Mouse (Mus musculus) heart, postnatal 0 days (tissue): ENCODE results near the gene Dusp18. TPM values are rescaled to one million over a fixed set of nuclear protein-coding genes. Genes with fewer than 3 reads are reported as not detected.
A peak's percentile ranks its signal among the peaks of the same experiment; 100 is the strongest.

ENCODE experiments used
- ATAC-seq: fragments of 200-750 bp; cut with Nextera tagmentation; 2 replicates; pipeline ENCODE4 v1.8.0; 2017; ENCODE audit warnings: low read depth, moderate number of reproducible peaks, moderate library complexity; ENCODE audit not compliant: insufficient read depth
- DNase-seq: peaks from one replicate; pipeline ENCODE4 v3.0.0-alpha.2; 2016; ENCODE audit warnings: low spot score
- H3K27ac ChIP-seq: fragments of 300-500 bp; sonication (generic); 2 replicates; pipeline ENCODE4 v1.5.1; 2014; ENCODE audit warnings: low read depth, mild to moderate bottlenecking
- H3K27me3 ChIP-seq: fragments of 300-500 bp; sonication (generic); 2 replicates; pipeline ENCODE4 v1.6.1; 2014; ENCODE audit warnings: low read length, mixed read lengths; ENCODE audit not compliant: control insufficient read depth, insufficient read depth
- H3K36me3 ChIP-seq: fragments of 300-500 bp; sonication (generic); replicated peaks from 2 replicates; pipeline ENCODE4 v1.6.1; 2014; ENCODE audit warnings: low read length, mixed read lengths; ENCODE audit not compliant: control insufficient read depth, insufficient read depth
- H3K4me1 ChIP-seq: fragments of 300-500 bp; sonication (generic); 2 replicates; pipeline ENCODE4 v1.6.1; 2014; ENCODE audit warnings: antibody characterized with exemption; ENCODE audit not compliant: control insufficient read depth, insufficient read depth
- H3K4me2 ChIP-seq: fragments of 300-500 bp; sonication (generic); 2 replicates; pipeline ENCODE4 v1.6.1; 2014; ENCODE audit warnings: low read depth, mild to moderate bottlenecking, low read length, moderate library complexity
- H3K4me3 ChIP-seq: fragments of 300-500 bp; sonication (generic); 2 replicates; pipeline ENCODE4 v1.5.1; 2014; ENCODE audit warnings: low read depth, low read length
- H3K9ac ChIP-seq: fragments of 300-500 bp; sonication (generic); replicated peaks from 2 replicates; pipeline ENCODE4 v1.6.1; 2014; ENCODE audit warnings: low read depth, low read length, mixed read lengths
- H3K9me3 ChIP-seq: fragments of 300-500 bp; sonication (generic); replicated peaks from 2 replicates; pipeline ENCODE4 v1.6.1; 2016; ENCODE audit warnings: low read length; ENCODE audit not compliant: control insufficient read depth
- CTCF ChIP-seq: IDR thresholded peaks from 2 replicates; pipeline ENCODE4 v1.5.1; 2016; ENCODE audit warnings: antibody characterized with exemption, control low read depth, low read depth
- EP300 ChIP-seq: IDR thresholded peaks from 2 replicates; pipeline ENCODE4 v1.6.1; 2016; ENCODE audit warnings: antibody characterized with exemption, low read depth
- WGBS: fragments of 180-500 bp; shearing (Covaris S2); extraction: QIAGEN DNeasy Blood & Tissue Kit; methylation state at CpG from one replicate; pipeline ENCODE4 v1.1.7; 2014; 5-methylcytosine and 5-hydroxymethylcytosine counted together
- polyA plus RNA-seq: library from polyadenylated mRNA; unstranded; fragments of >200 nt; fragmentation: Nextera tagmentation; extraction: Ambion mirVana; gene quantifications from 2 replicates; pipeline ENCODE4 v1.2.1, GENCODE M21; 2015
- total RNA-seq: library from RNA; depleted of rRNA; stranded (reverse); fragments of >200 nt; gene quantifications from 2 replicates; pipeline ENCODE4 v1.2.3, GENCODE M21; 2014; ENCODE audit warnings: low replicate concordance; rRNA removed

Dusp18 gene
- 10.4 and 14.8 TPM in 2 replicates for total RNA-seq
- 9.8 and 16.5 TPM in 2 replicates for polyA plus RNA-seq

DNA sequence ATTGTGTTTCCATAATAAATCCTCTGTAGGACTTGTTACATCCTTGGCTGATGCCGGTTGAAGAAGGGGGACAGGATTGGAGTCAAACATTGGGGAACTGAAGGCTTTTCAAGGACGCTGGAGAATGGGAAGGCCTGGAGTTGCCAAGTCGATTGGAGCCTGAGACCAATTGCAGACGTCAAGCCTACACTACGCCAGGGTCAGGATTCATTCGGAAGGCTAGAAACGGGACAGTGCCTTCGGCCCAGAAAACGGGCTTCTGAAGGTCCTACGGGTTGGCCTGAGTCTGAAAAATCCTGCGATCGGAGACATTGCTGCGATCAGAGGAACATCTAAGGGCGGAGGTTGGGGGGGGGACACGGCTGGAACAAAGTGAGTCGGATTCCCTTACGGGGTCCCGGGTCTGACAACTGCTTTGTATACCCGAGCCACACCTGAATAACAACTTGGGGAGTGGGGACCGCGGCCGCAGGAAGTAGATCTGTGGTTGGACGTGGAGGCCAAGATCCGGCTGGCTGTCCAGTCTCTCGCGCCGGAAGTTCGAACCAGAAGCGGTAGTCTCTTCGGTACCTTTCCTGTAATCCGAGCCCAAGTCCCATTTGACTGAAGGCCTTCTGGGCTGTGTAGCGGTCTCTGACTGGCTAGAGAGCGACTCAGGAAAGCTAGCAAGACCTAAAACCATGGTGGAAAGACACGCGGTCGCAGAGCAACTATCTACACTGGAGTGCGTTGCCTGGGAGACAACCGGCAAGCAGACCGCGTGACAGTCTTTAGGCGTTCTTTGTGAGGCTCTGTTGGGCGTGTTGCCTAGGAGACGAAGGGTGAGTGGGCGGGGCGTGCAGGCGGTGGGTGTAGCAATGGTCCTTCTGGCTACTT, at the start of gene Dusp18, which contains the start of gene 4921536K21Rik:
Dusp18 (plus strand) TSS at position 835 of the 876 bp plus-strand sequence.
4921536K21Rik (minus strand) TSS at position 693 of the 876 bp plus-strand sequence.
- WGBS, result 5% methylated on average over 46 of the region's 46 CpGs

DNA sequence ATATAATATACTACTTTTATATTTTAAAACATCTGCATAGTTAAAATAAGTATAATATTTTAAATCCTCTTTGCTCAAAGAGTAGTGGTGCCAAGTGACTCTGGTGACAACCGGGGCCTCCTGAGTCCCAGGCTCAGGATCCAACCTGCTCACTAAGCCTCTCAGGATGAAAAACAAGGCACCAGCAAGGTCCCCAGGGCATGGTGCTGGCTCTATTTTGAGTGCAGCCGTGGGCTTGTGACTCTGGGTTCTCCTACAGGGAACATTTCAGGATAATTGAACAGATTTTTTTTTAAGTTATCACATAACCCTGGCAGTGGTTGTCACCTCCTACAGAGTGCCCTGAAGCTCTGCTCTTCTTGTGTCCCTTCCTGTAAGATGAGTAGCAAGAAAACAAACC, 48.7 kb upstream of the Dusp18 start:
- 35% methylated on average over 2 of the region's 2 CpGs for WGBS
- no peak for TF ChIP-seq EP300
- no peak for TF ChIP-seq CTCF
- H3K36me3 ChIP-seq, result no peaks in the 10 kb centered on the region

More for the DNA sequence above, at the start of gene Dusp18, which contains the start of gene 4921536K21Rik:
- peak within 1 kb of the TSS; percentile 65 for H3K27ac ChIP-seq
- no peaks in the 10 kb centered on the region for H3K9me3 ChIP-seq
- 0 out of 2 replicates have a peak, but pooled peaks cover 4% of the 10 kb centered on the region for H3K4me1 ChIP-seq
- peak within 1 kb of the TSS; percentile 41; the same call in 1 of the 2 replicates for H3K9ac ChIP-seq
- peak; percentile 98 for ATAC-seq
- H3K4me2 ChIP-seq, result peak within 1 kb of the TSS; percentile 76
- TF ChIP-seq CTCF (no peak), EP300 (no peak)
- no peaks in the 10 kb centered on the region for H3K27me3 ChIP-seq
- peak; percentile 94 for DNase-seq
- H3K4me3 ChIP-seq, result peak within 1 kb of the TSS; percentile 54
- peaks cover 19% of the 10 kb centered on the region for H3K36me3 ChIP-seq

GRCm38 (mm10) chr11:3849469-3850314, 45.3 kb upstream of the Dusp18 start:
- Histone ChIP-seq H3K4me3 (no peak overlapping the region), H3K4me1 (peaks cover 15% of the 10 kb centered on the region; the same call in 1 of the 2 replicates), H3K27me3 (no peaks in the 10 kb centered on the region), H3K9me3 (no peaks in the 10 kb centered on the region), H3K9ac (no peak overlapping the region), H3K36me3 (no peaks in the 10 kb centered on the region), H3K27ac (no peak overlapping the region), H3K4me2 (no peak overlapping the region)
- TF ChIP-seq EP300, result no peak
- TF ChIP-seq CTCF, result no peak
- 80% methylated on average over 15 of the region's 15 CpGs for WGBS
- ATAC-seq, result no peak
- DNase-seq, result no peak

More for the DNA sequence above, 48.7 kb upstream of the Dusp18 start:
- ATAC-seq (no peak), DNase-seq (no peak)
- Histone ChIP-seq H3K27ac (no peak overlapping the region), H3K9ac (no peak overlapping the region), H3K9me3 (no peaks in the 10 kb centered on the region), H3K4me1 (peaks cover 22% of the 10 kb centered on the region; the same call in 1 of the 2 replicates), H3K4me2 (no peak overlapping the region), H3K27me3 (no peaks in the 10 kb centered on the region), H3K4me3 (no peak overlapping the region)

- DNase-seq (no peak), ATAC-seq (no peak)
- no peak overlapping the region for H3K4me2 ChIP-seq
- no peak overlapping the region for H3K4me3 ChIP-seq
- no peak overlapping the region for H3K9ac ChIP-seq
- H3K4me1 ChIP-seq, result peaks cover 15% of the 10 kb centered on the region; the same call in 1 of the 2 replicates
- 77% methylated on average over 2 of the region's 2 CpGs for WGBS
- no peak overlapping the region for H3K27ac ChIP-seq
- no peaks in the 10 kb centered on the region for H3K27me3 ChIP-seq
- TF ChIP-seq EP300 (no peak), CTCF (no peak)
- no peaks in the 10 kb centered on the region for H3K9me3 ChIP-seq
- H3K36me3 ChIP-seq, result no peaks in the 10 kb centered on the region
These were observed 44.8 kb upstream of the Dusp18 start for GRCm38 (mm10) chr11:3850315-3850614.

GRCm38 (mm10) chr11:3850746-3851277, 44.2 kb upstream of the Dusp18 start:
- WGBS, result 61% methylated on average over 5 of the region's 5 CpGs
- Histone ChIP-seq H3K4me2 (no peak overlapping the region), H3K27ac (no peak overlapping the region), H3K36me3 (no peaks in the 10 kb centered on the region), H3K27me3 (no peaks in the 10 kb centered on the region), H3K9ac (no peak overlapping the region), H3K9me3 (no peaks in the 10 kb centered on the region), H3K4me3 (no peak overlapping the region), H3K4me1 (peaks cover 15% of the 10 kb centered on the region; the same call in 1 of the 2 replicates)
- DNase-seq, result no peak
- no peak for TF ChIP-seq CTCF
- TF ChIP-seq EP300, result no peak
- no peak for ATAC-seq
